Comparison of ENCODE assay signal across 7 mouse cellular contexts in the genomic region with DNA sequence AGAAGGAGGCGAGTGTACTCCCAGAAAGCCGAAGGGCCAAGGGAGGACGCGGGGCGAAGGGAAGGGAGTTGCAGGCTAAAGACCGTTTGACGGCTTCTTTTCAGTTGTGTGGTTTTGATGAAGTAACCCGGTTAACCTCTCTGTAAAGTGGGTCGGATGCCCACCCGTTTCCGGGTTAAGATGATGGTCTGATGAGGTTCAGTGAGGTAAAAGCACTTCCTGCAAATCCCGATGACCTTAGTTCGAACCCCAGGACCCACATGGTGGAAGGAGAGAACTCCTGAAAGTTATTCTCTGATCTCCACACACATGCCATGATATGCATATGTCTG. TPM values are rescaled to one million over a fixed set of nuclear protein-coding genes. Genes with fewer than 3 reads are reported as not detected.
DNase-seq lines count a peak whose midpoint lies in the region; ATAC-seq and TF ChIP-seq lines count a peak whose summit lies in the region.

No protein-coding gene starts in this region.

- H3K9ac ChIP-seq in forebrain, embryonic 12.5 days: peak overlapping the region; percentile 79
- peak overlapping the region; percentile 78 for H3K9ac ChIP-seq in liver, embryonic 11.5 days (ENCODE audit: low read depth, low read length)
- H3K9ac ChIP-seq in stomach, postnatal 0 days (ENCODE audit: low read length): peak overlapping the region; percentile 60

- H3K9me3 ChIP-seq in forebrain, embryonic 12.5 days: no peaks in the 10 kb centered on the region
- no peaks in the 10 kb centered on the region for H3K9me3 ChIP-seq in liver, embryonic 11.5 days (ENCODE audit: control insufficient read depth, low read length)
- H3K9me3 ChIP-seq in stomach, postnatal 0 days (ENCODE audit: control insufficient read depth, low read length): no peaks in the 10 kb centered on the region

- H3K27ac ChIP-seq in testis, adult 2 months (ENCODE audit: control insufficient read depth, insufficient read depth, low read depth, low read length): peak overlapping the region; percentile 78
- peak overlapping the region; percentile 87; the same call in 1 of the 2 replicates for H3K27ac ChIP-seq in forebrain, embryonic 12.5 days
- peak overlapping the region; percentile 22; the same call in 1 of the 2 replicates for H3K27ac ChIP-seq in liver, embryonic 11.5 days (ENCODE audit: low read depth, low read length)
- peak overlapping the region; percentile 19; the same call in 1 of the 2 replicates for H3K27ac ChIP-seq in stomach, postnatal 0 days (replicated peaks)

- H3K4me1 ChIP-seq in testis, adult 2 months (ENCODE audit: control insufficient read depth, insufficient read depth, low read length): peaks cover 7% of the 10 kb centered on the region
- H3K4me1 ChIP-seq in forebrain, embryonic 12.5 days: peaks cover 17% of the 10 kb centered on the region
- peaks cover 5% of the 10 kb centered on the region; the same call in 1 of the 2 replicates for H3K4me1 ChIP-seq in liver, embryonic 11.5 days (replicated peaks; ENCODE audit: control insufficient read depth, insufficient read depth, low read length)
- H3K4me1 ChIP-seq in stomach, postnatal 0 days (replicated peaks; ENCODE audit: control insufficient read depth, insufficient read depth): no peaks in the 10 kb centered on the region

- peak overlapping the region; percentile 100 for H3K4me3 ChIP-seq in testis, adult 2 months (ENCODE audit: control insufficient read depth, low read depth, low read length)
- H3K4me3 ChIP-seq in forebrain, embryonic 12.5 days (replicated peaks): peak overlapping the region; percentile 74
- H3K4me3 ChIP-seq in liver, embryonic 11.5 days (ENCODE audit: low read depth, low read length): peak overlapping the region; percentile 76
- H3K4me3 ChIP-seq in stomach, postnatal 0 days (ENCODE audit: low read depth, low read length): peak overlapping the region; percentile 58

- no peak for TF ChIP-seq EP300 in stomach, postnatal 0 days (optimal IDR thresholded peaks at IDR 0.05)

- TF ChIP-seq POLR2A in testis, adult 2 months (IDR thresholded peaks at IDR 0.05; ENCODE audit: control insufficient read depth, low read depth, low read length): no peak

- peak; percentile 5 for ATAC-seq in forebrain, embryonic 12.5 days (ENCODE audit: low FRiP score)
- ATAC-seq in liver, embryonic 11.5 days (replicated peaks; ENCODE audit: low FRiP score): no peak
- no peak for ATAC-seq in stomach, postnatal 0 days (ENCODE audit: low FRiP score, low TSS enrichment)

- peak overlapping the region; percentile 70 for H3K4me2 ChIP-seq in forebrain, embryonic 12.5 days
- H3K4me2 ChIP-seq in liver, embryonic 11.5 days: peak overlapping the region; percentile 68
- H3K4me2 ChIP-seq in stomach, postnatal 0 days (replicated peaks; ENCODE audit: low read depth): peak overlapping the region; percentile 70

- no peaks in the 10 kb centered on the region for H3K27me3 ChIP-seq in testis, adult 2 months (ENCODE audit: control insufficient read depth, insufficient read depth, low read length)
- no peaks in the 10 kb centered on the region for H3K27me3 ChIP-seq in forebrain, embryonic 12.5 days
- no peaks in the 10 kb centered on the region for H3K27me3 ChIP-seq in liver, embryonic 11.5 days (replicated peaks; ENCODE audit: control insufficient read depth, insufficient read depth, low read length)
- no peaks in the 10 kb centered on the region for H3K27me3 ChIP-seq in stomach, postnatal 0 days (ENCODE audit: control insufficient read depth, insufficient read depth, low read length)

- no peak for DNase-seq in testis, postnatal 10 days (ENCODE audit: low spot score)
- no peak for DNase-seq in liver, embryonic 11.5 days (ENCODE audit: low spot score)
- DNase-seq in stomach, postnatal 0 days (ENCODE audit: low spot score): no peak
- DNase-seq in cerebellum, adult 11 months: no peak
- DNase-seq in adrenal gland, postnatal 36 days: no peak

- TF ChIP-seq CTCF in testis, adult 2 months (IDR thresholded peaks at IDR 0.05; ENCODE audit: control insufficient read depth, insufficient read depth, insufficient replicate concordance, low read depth, low read length): no peak
- no peak for TF ChIP-seq CTCF in stomach, postnatal 0 days (IDR thresholded peaks at IDR 0.05; ENCODE audit: low read depth)

- H3K36me3 ChIP-seq in testis, adult 2 months (ENCODE audit: control insufficient read depth, insufficient read depth, low read length): no peaks in the 10 kb centered on the region; the same call in 1 of the 2 replicates
- H3K36me3 ChIP-seq in forebrain, embryonic 12.5 days (replicated peaks): peaks cover 30% of the 10 kb centered on the region
- peaks cover 10% of the 10 kb centered on the region for H3K36me3 ChIP-seq in liver, embryonic 11.5 days (ENCODE audit: control insufficient read depth, insufficient read depth, low read length)
- peaks cover 10% of the 10 kb centered on the region for H3K36me3 ChIP-seq in stomach, postnatal 0 days (ENCODE audit: control insufficient read depth, insufficient read depth, low read length)

- 2% methylated on average over 13 of the region's 13 CpGs for WGBS in forebrain, embryonic 12.5 days
- under 1% methylated on average over 13 of the region's 13 CpGs for WGBS in liver, embryonic 11.5 days
- 0% methylated on average over 13 of the region's 13 CpGs for WGBS in stomach, postnatal 0 days

RNA-seq across cellular contexts. Expression of a gene that starts 0.5 kb away (rescaled TPM):
- polyA plus RNA-seq in testis, adult 2 months (2012; rRNA removed): 3.7 and 3.8 TPM in 2 replicates
- 26.0 and 26.7 TPM in 2 replicates for polyA plus RNA-seq in forebrain, embryonic 12.5 days (2016; fragmentation: Nextera tagmentation; extraction: Ambion mirVana)
- 16.9 and 18.1 TPM in 2 replicates for polyA plus RNA-seq in liver, embryonic 11.5 days (2014; fragmentation: Nextera tagmentation; extraction: Ambion mirVana)
- polyA plus RNA-seq in stomach, postnatal 0 days (2015; fragmentation: Nextera tagmentation; extraction: Ambion mirVana): 11.7 and 12.5 TPM in 2 replicates
- 10 to 100 TPM; 14.4 to 14.6 TPM for total RNA-seq in adrenal gland, postnatal 36 days (2021)

RNA-seq across cellular contexts. Expression of a gene that starts 0.7 kb away (rescaled TPM):
- polyA plus RNA-seq in testis, adult 2 months (2012; rRNA removed): 34.5 and 38.7 TPM in 2 replicates
- 45.9 and 51.1 TPM in 2 replicates for polyA plus RNA-seq in forebrain, embryonic 12.5 days (2016; fragmentation: Nextera tagmentation; extraction: Ambion mirVana)
- 47.2 and 48.5 TPM in 2 replicates for polyA plus RNA-seq in liver, embryonic 11.5 days (2014; fragmentation: Nextera tagmentation; extraction: Ambion mirVana)
- 28.5 and 30.9 TPM in 2 replicates for polyA plus RNA-seq in stomach, postnatal 0 days (2015; fragmentation: Nextera tagmentation; extraction: Ambion mirVana)
- total RNA-seq in adrenal gland, postnatal 36 days (2021): 10 to 100 TPM; 30.2 to 30.5 TPM

RNA-seq across cellular contexts. Expression of a gene that starts 20.6 kb away (rescaled TPM):
- polyA plus RNA-seq in testis, adult 2 months (2012; rRNA removed): 0.34 and 0.52 TPM in 2 replicates
- not detected in 2 replicates for polyA plus RNA-seq in forebrain, embryonic 12.5 days (2016; fragmentation: Nextera tagmentation; extraction: Ambion mirVana)
- not detected in 2 replicates for polyA plus RNA-seq in liver, embryonic 11.5 days (2014; fragmentation: Nextera tagmentation; extraction: Ambion mirVana)
- 0.57 and 0.81 TPM in 2 replicates for polyA plus RNA-seq in stomach, postnatal 0 days (2015; fragmentation: Nextera tagmentation; extraction: Ambion mirVana)
- not detected for total RNA-seq in adrenal gland, postnatal 36 days (2021)

RNA-seq across cellular contexts. Expression of a gene that starts 28.0 kb away (rescaled TPM):
- polyA plus RNA-seq in testis, adult 2 months (2012; rRNA removed): 3.6 and 4.7 TPM in 2 replicates
- polyA plus RNA-seq in forebrain, embryonic 12.5 days (2016; fragmentation: Nextera tagmentation; extraction: Ambion mirVana): 2.0 and 2.1 TPM in 2 replicates
- polyA plus RNA-seq in liver, embryonic 11.5 days (2014; fragmentation: Nextera tagmentation; extraction: Ambion mirVana): 2.3 and 2.5 TPM in 2 replicates
- 70.9 and 80.2 TPM in 2 replicates for polyA plus RNA-seq in stomach, postnatal 0 days (2015; fragmentation: Nextera tagmentation; extraction: Ambion mirVana)
- 1 to 10 TPM; 3.4 to 3.8 TPM for total RNA-seq in adrenal gland, postnatal 36 days (2021)

RNA-seq across cellular contexts. Expression of a gene that starts 34.8 kb away (rescaled TPM):
- 4.7 and 4.8 TPM in 2 replicates for polyA plus RNA-seq in testis, adult 2 months (2012; rRNA removed)
- 1.0 and 1.5 TPM in 2 replicates for polyA plus RNA-seq in forebrain, embryonic 12.5 days (2016; fragmentation: Nextera tagmentation; extraction: Ambion mirVana)
- polyA plus RNA-seq in liver, embryonic 11.5 days (2014; fragmentation: Nextera tagmentation; extraction: Ambion mirVana): 0.23 and 0.25 TPM in 2 replicates
- polyA plus RNA-seq in stomach, postnatal 0 days (2015; fragmentation: Nextera tagmentation; extraction: Ambion mirVana): 4.3 and 4.9 TPM in 2 replicates
- under 1 TPM; 0.13 TPM for total RNA-seq in adrenal gland, postnatal 36 days (2021)

Comparison
In these comparisons a context has a peak if more than half of its experiments do, and no peak if none do; other contexts are left out.
1. H3K27ac ChIP-seq: peak in every context shown above with its lines; median percentile 87 in forebrain, embryonic 12.5 days; 78 in testis, adult 2 months; 22 in liver, embryonic 11.5 days; 19 in stomach, postnatal 0 days.